Mouse (Mus musculus): ENCODE results near the gene Olfr1380. TPM values are rescaled to one million over a fixed set of nuclear protein-coding genes. Genes with fewer than 3 reads are reported as not detected.
"Not testable (repeated sequence)": the region's sequence is repeated elsewhere in the genome, so short reads cannot be mapped to it uniquely, and the experiment has no call there.

Olfr1380 gene
- polyA plus RNA-seq, 1 experiment from 2014 or later, result not detected

GRCm38 (mm10) chr11:49575054-49575453 is 18.4 kb downstream of the Olfr1380 start:
- ATAC-seq (replicated peaks; ENCODE audit: insufficient number of reproducible peaks, low FRiP score, low TSS enrichment, low read depth); H3K4me1 ChIP-seq (ENCODE audit: control insufficient read depth, insufficient read depth, low read length); H3K4me3 ChIP-seq (ENCODE audit: low read depth, low read length); H3K9ac ChIP-seq (replicated peaks; ENCODE audit: low read length); H3K9me3 ChIP-seq (replicated peaks; ENCODE audit: control insufficient read depth, low read length); H3K36me3 ChIP-seq (replicated peaks; ENCODE audit: control insufficient read depth, insufficient read depth, low read depth, low read length); H3K27ac ChIP-seq (replicated peaks; ENCODE audit: low read depth, low read length); H3K27me3 ChIP-seq (ENCODE audit: control insufficient read depth, insufficient read depth, low read length); H3K4me2 ChIP-seq (ENCODE audit: low read depth, low read length): not testable (repeated sequence)
- DNase-seq (ENCODE audit: low spot score), result peak; percentile 40
- 42% methylated on average over 2 of the region's 2 CpGs for WGBS

DNA sequence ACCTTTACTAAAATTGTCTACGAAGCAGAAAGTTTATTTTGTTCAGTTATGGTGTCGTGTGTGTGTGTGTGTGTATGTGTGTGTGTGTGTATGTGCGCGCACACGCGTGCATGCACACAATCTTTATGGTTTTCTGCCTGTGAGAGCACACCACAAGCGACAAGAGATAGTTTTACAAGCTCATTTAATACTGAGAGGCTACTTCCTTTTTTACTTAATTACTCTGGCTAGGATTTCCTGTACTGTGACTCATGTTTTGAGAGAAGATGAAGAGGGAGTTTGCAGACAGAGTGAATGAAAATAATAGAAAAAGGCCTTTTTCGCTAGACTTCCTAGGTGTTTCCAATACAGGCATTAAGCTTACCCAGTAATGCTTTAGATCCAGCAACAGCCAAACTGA is 23.8 kb downstream of the Olfr1380 start:
- not testable (repeated sequence) for H3K27ac ChIP-seq (replicated peaks; ENCODE audit: low read depth, low read length); ATAC-seq (replicated peaks; ENCODE audit: insufficient number of reproducible peaks, low FRiP score, low TSS enrichment, low read depth); H3K9me3 ChIP-seq (replicated peaks; ENCODE audit: control insufficient read depth, low read length); DNase-seq (ENCODE audit: low spot score); H3K4me3 ChIP-seq (ENCODE audit: low read depth, low read length); H3K36me3 ChIP-seq (replicated peaks; ENCODE audit: control insufficient read depth, insufficient read depth, low read depth, low read length); H3K4me1 ChIP-seq (ENCODE audit: control insufficient read depth, insufficient read depth, low read length); H3K9ac ChIP-seq (replicated peaks; ENCODE audit: low read length); H3K27me3 ChIP-seq (ENCODE audit: control insufficient read depth, insufficient read depth, low read length); H3K4me2 ChIP-seq (ENCODE audit: low read depth, low read length)
- 86% methylated on average over 8 of the region's 8 CpGs for WGBS

DNA sequence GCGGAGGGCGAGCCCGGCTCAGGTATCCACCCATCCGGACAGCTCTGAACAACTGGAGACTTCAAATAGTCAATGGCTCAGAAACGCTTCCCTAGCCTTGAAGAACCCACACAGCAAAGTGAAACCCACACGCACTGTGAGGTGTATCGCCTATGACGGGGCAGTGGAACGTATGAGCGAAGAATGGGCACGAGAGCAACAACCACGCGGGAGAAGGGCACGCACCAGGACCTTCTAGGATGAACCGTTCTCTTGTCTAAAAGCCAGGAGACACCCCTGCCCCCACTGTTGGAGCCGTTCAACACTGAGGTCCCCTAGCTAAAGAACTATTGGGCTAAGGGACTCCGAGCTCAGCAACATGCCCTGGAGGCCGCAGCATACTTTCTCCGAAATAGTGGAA is 33.5 kb downstream of the Olfr1380 start:
- no peak overlapping the region for H3K27ac ChIP-seq (replicated peaks; ENCODE audit: low read depth, low read length)
- WGBS, result 92% methylated on average over 19 of the region's 19 CpGs
- no peaks in the 10 kb centered on the region for H3K27me3 ChIP-seq (ENCODE audit: control insufficient read depth, insufficient read depth, low read length)
- ATAC-seq (replicated peaks; ENCODE audit: insufficient number of reproducible peaks, low FRiP score, low TSS enrichment, low read depth) (no peak), DNase-seq (ENCODE audit: low spot score) (no peak)
- H3K4me1 ChIP-seq (ENCODE audit: control insufficient read depth, insufficient read depth, low read length), result no peaks in the 10 kb centered on the region
- no peaks in the 10 kb centered on the region for H3K36me3 ChIP-seq (replicated peaks; ENCODE audit: control insufficient read depth, insufficient read depth, low read depth, low read length)
- no peak overlapping the region for H3K4me2 ChIP-seq (ENCODE audit: low read depth, low read length)
- H3K9ac ChIP-seq (replicated peaks; ENCODE audit: low read length), result no peak overlapping the region
- no peaks in the 10 kb centered on the region for H3K9me3 ChIP-seq (replicated peaks; ENCODE audit: control insufficient read depth, low read length)
- no peak overlapping the region for H3K4me3 ChIP-seq (ENCODE audit: low read depth, low read length)

- H3K27me3 ChIP-seq (ENCODE audit: control insufficient read depth, insufficient read depth, low read length); H3K4me3 ChIP-seq (ENCODE audit: low read depth, low read length); H3K27ac ChIP-seq (replicated peaks; ENCODE audit: low read depth, low read length); H3K9me3 ChIP-seq (replicated peaks; ENCODE audit: control insufficient read depth, low read length); ATAC-seq (replicated peaks; ENCODE audit: insufficient number of reproducible peaks, low FRiP score, low TSS enrichment, low read depth); H3K4me1 ChIP-seq (ENCODE audit: control insufficient read depth, insufficient read depth, low read length); H3K4me2 ChIP-seq (ENCODE audit: low read depth, low read length); H3K9ac ChIP-seq (replicated peaks; ENCODE audit: low read length); H3K36me3 ChIP-seq (replicated peaks; ENCODE audit: control insufficient read depth, insufficient read depth, low read depth, low read length); DNase-seq (ENCODE audit: low spot score): not testable (repeated sequence)
- WGBS, result 75% methylated on average over 2 of the region's 2 CpGs
Measured at GRCm38 (mm10) chr11:49597149-49597548, 40.5 kb downstream of the Olfr1380 start.

DNA sequence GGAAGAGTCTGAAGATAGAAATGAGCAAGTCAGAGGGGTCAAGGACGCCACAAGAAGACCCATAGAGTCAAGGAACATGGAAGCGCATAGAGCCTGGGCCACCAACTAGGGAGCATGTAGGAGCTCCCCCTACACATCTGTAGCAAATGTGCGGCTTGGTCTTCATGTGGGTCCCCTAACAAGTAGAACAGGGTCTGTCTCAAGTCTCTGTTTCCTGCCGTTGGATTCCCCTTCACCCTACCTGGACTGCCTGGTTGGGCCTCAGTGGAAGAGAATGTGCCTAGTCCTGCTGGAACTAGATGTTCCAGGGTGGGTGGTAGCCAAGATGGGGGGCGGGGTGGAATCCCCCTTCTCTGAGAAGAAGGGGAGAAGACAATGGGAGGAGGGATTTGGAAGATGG is 51.6 kb downstream of the Olfr1380 start:
- H3K27me3 ChIP-seq (ENCODE audit: control insufficient read depth, insufficient read depth, low read length), result peaks cover 14% of the 10 kb centered on the region
- not testable (repeated sequence) for ATAC-seq (replicated peaks; ENCODE audit: insufficient number of reproducible peaks, low FRiP score, low TSS enrichment, low read depth); H3K4me3 ChIP-seq (ENCODE audit: low read depth, low read length); H3K36me3 ChIP-seq (replicated peaks; ENCODE audit: control insufficient read depth, insufficient read depth, low read depth, low read length); H3K9me3 ChIP-seq (replicated peaks; ENCODE audit: control insufficient read depth, low read length); H3K27ac ChIP-seq (replicated peaks; ENCODE audit: low read depth, low read length); H3K4me2 ChIP-seq (ENCODE audit: low read depth, low read length); DNase-seq (ENCODE audit: low spot score); H3K4me1 ChIP-seq (ENCODE audit: control insufficient read depth, insufficient read depth, low read length); H3K9ac ChIP-seq (replicated peaks; ENCODE audit: low read length)
- 84% methylated on average over 5 of the region's 5 CpGs for WGBS

GRCm38 (mm10) chr11:49608938-49609867 is 52.5 kb downstream of the Olfr1380 start, which contains the start of gene Flt4:
Flt4 (plus strand) TSS chr11:49609263.
- WGBS, result 5% methylated on average over 49 of the region's 61 CpGs
- DNase-seq (ENCODE audit: low spot score) (peak; percentile 15), ATAC-seq (replicated peaks; ENCODE audit: insufficient number of reproducible peaks, low FRiP score, low TSS enrichment, low read depth) (peak; percentile 57)
- H3K36me3 ChIP-seq (replicated peaks; ENCODE audit: control insufficient read depth, insufficient read depth, low read depth, low read length); H3K9ac ChIP-seq (replicated peaks; ENCODE audit: low read length); H3K9me3 ChIP-seq (replicated peaks; ENCODE audit: control insufficient read depth, low read length); H3K27ac ChIP-seq (replicated peaks; ENCODE audit: low read depth, low read length); H3K4me1 ChIP-seq (ENCODE audit: control insufficient read depth, insufficient read depth, low read length): not testable (repeated sequence)
- peaks cover 14% of the 10 kb centered on the region for H3K27me3 ChIP-seq (ENCODE audit: control insufficient read depth, insufficient read depth, low read length)
- peak within 1 kb of the TSS; percentile 60 for H3K4me2 ChIP-seq (ENCODE audit: low read depth, low read length)
- H3K4me3 ChIP-seq (ENCODE audit: low read depth, low read length), result peak within 1 kb of the TSS; percentile 36

GRCm38 (mm10) chr11:49609868-49610824 is 53.5 kb downstream of the Olfr1380 start:
- WGBS, result 2% methylated on average over 49 of the region's 52 CpGs
- ATAC-seq (replicated peaks; ENCODE audit: insufficient number of reproducible peaks, low FRiP score, low TSS enrichment, low read depth), result peak; percentile 16; the same call in 1 of the 2 replicates
- H3K9ac ChIP-seq (replicated peaks; ENCODE audit: low read length); H3K27ac ChIP-seq (replicated peaks; ENCODE audit: low read depth, low read length); H3K9me3 ChIP-seq (replicated peaks; ENCODE audit: control insufficient read depth, low read length); H3K36me3 ChIP-seq (replicated peaks; ENCODE audit: control insufficient read depth, insufficient read depth, low read depth, low read length); H3K4me1 ChIP-seq (ENCODE audit: control insufficient read depth, insufficient read depth, low read length): not testable (repeated sequence)
- peak overlapping the region; percentile 36 for H3K4me3 ChIP-seq (ENCODE audit: low read depth, low read length)
- H3K4me2 ChIP-seq (ENCODE audit: low read depth, low read length), result peak overlapping the region; percentile 60
- peak; percentile 21 for DNase-seq (ENCODE audit: low spot score)
- peaks cover 14% of the 10 kb centered on the region for H3K27me3 ChIP-seq (ENCODE audit: control insufficient read depth, insufficient read depth, low read length)

Data from embryonic facial prominence, embryonic 11.5 days (tissue).